Comparison of ENCODE assay signal across 22 mouse cellular contexts in genomic region chr5:151066016-151066415, GRCm38 (mm10).
DNase-seq lines count a peak whose midpoint lies in the region; ATAC-seq and TF ChIP-seq lines count a peak whose summit lies in the region.
"Had no signal": no experiment of that assay in that cellular context is flagged by ENCODE, and none has a peak within 500 bp of the region (broad histone marks: within the 10 kb centered on the region; RNA-seq: fewer than 3 reads in every experiment).

No protein-coding gene starts in this region.

- no peak for ATAC-seq in embryonic facial prominence, embryonic 14.5 days (ENCODE audit: low read depth)
- ATAC-seq: forebrain, embryonic 14.5 days; intestine, embryonic 15.5 days; midbrain, embryonic 16.5 days had no signal

- intact Hi-C loops in left cerebral cortex, adult 2 months (cut with DNase I): loop anchor here (5.0 kb wide), 2 partner anchors 36 to 71 kb away; no protein-coding TSS in a partner anchor
- intact Hi-C loops in left cerebral cortex, postnatal 4 days (cut with DNase I): no loop called here

- H3K27me3 ChIP-seq in embryonic facial prominence, embryonic 14.5 days (replicated peaks; ENCODE audit: control insufficient read depth, insufficient read depth, low read length): no peaks in the 10 kb centered on the region
- no peaks in the 10 kb centered on the region for H3K27me3 ChIP-seq in embryonic facial prominence, embryonic 10.5 days (replicated peaks; ENCODE audit: low read depth, poor library complexity, severe bottlenecking)
- H3K27me3 ChIP-seq: heart, embryonic 13.5 days; hindbrain, embryonic 15.5 days; intestine, embryonic 15.5 days; stomach, embryonic 15.5 days had no signal

- peaks cover 10% of the 10 kb centered on the region for H3K9me3 ChIP-seq in embryonic facial prominence, embryonic 14.5 days (ENCODE audit: control insufficient read depth, low read length)
- peaks cover 10% of the 10 kb centered on the region; the same call in 1 of the 2 replicates for H3K9me3 ChIP-seq in embryonic facial prominence, embryonic 10.5 days
- H3K9me3 ChIP-seq: hindbrain, embryonic 15.5 days; intestine, embryonic 15.5 days; stomach, embryonic 15.5 days had no signal

- TF ChIP-seq CTCF in left cerebral cortex, adult 2 months (IDR thresholded peaks at IDR 0.05): no peak
- no peak for TF ChIP-seq CTCF in embryonic fibroblast, embryonic 13.5 days (IDR thresholded peaks at IDR 0.05; ENCODE audit: borderline replicate concordance, insufficient read depth, low read length)

- no peak overlapping the region for H3K27ac ChIP-seq in embryonic facial prominence, embryonic 14.5 days (replicated peaks; ENCODE audit: low read depth, low read length)
- no peak overlapping the region for H3K27ac ChIP-seq in embryonic facial prominence, embryonic 10.5 days (replicated peaks)
- H3K27ac ChIP-seq in left cerebral cortex, adult 2 months: peak overlapping the region; percentile 34
- peak overlapping the region; percentile 88 for H3K27ac ChIP-seq in embryonic fibroblast, embryonic 13.5 days (ENCODE audit: insufficient read depth, low read length)
- H3K27ac ChIP-seq: hindbrain, embryonic 15.5 days; intestine, embryonic 15.5 days; stomach, embryonic 15.5 days had no signal

- no peak overlapping the region for H3K4me3 ChIP-seq in embryonic facial prominence, embryonic 14.5 days (ENCODE audit: low read depth, low read length)
- H3K4me3 ChIP-seq in embryonic facial prominence, embryonic 10.5 days: no peak overlapping the region
- no peak overlapping the region for H3K4me3 ChIP-seq in left cerebral cortex, adult 2 months
- H3K4me3 ChIP-seq in embryonic fibroblast, embryonic 13.5 days (ENCODE audit: insufficient read depth, low read length): no peak overlapping the region
- H3K4me3 ChIP-seq: erythroblast, embryonic 14.5 days; heart, embryonic 13.5 days; hindbrain, embryonic 15.5 days; intestine, embryonic 15.5 days; stomach, embryonic 15.5 days had no signal

- 69% methylated on average over 5 of the region's 5 CpGs for WGBS in embryonic facial prominence, embryonic 14.5 days
- WGBS in embryonic facial prominence, embryonic 10.5 days: 86% methylated on average over 5 of the region's 5 CpGs

- H3K36me3 ChIP-seq in embryonic facial prominence, embryonic 14.5 days (ENCODE audit: control insufficient read depth, insufficient read depth, low read length): peaks cover 17% of the 10 kb centered on the region
- peaks cover 21% of the 10 kb centered on the region for H3K36me3 ChIP-seq in embryonic facial prominence, embryonic 10.5 days (replicated peaks)
- H3K36me3 ChIP-seq: G1E had no signal

- H3K9ac ChIP-seq in embryonic facial prominence, embryonic 14.5 days (ENCODE audit: low read depth, low read length): no peak overlapping the region
- H3K9ac ChIP-seq: heart, embryonic 13.5 days; hindbrain, embryonic 15.5 days; intestine, embryonic 15.5 days; stomach, embryonic 15.5 days had no signal

- TF ChIP-seq POLR2A in embryonic fibroblast, embryonic 13.5 days (IDR thresholded peaks at IDR 0.05; ENCODE audit: low read depth, low read length): no peak

- H3K4me2 ChIP-seq in embryonic facial prominence, embryonic 14.5 days (ENCODE audit: low read depth, low read length): no peak overlapping the region
- H3K4me2 ChIP-seq: heart, embryonic 13.5 days; hindbrain, embryonic 15.5 days; intestine, embryonic 15.5 days; liver, embryonic 11.5 days; stomach, embryonic 15.5 days had no signal

- peaks cover 10% of the 10 kb centered on the region; the same call in 1 of the 2 replicates for H3K4me1 ChIP-seq in embryonic facial prominence, embryonic 14.5 days (ENCODE audit: control insufficient read depth, insufficient read depth, low read length)
- H3K4me1 ChIP-seq in embryonic facial prominence, embryonic 10.5 days: peaks cover 26% of the 10 kb centered on the region
- H3K4me1 ChIP-seq in embryonic fibroblast, embryonic 13.5 days (ENCODE audit: control insufficient read depth, insufficient read depth, low read length): peaks cover 11% of the 10 kb centered on the region
- H3K4me1 ChIP-seq: hindbrain, embryonic 15.5 days; intestine, embryonic 15.5 days had no signal

- peak; percentile 34 for DNase-seq in embryonic facial prominence, embryonic 14.5 days (ENCODE audit: low spot score)
- no peak for DNase-seq in embryonic facial prominence, embryonic 10.5 days (ENCODE audit: low spot score)
- DNase-seq in left cerebral cortex, adult 2 months (ENCODE audit: extremely low spot score in 1 of 2, low spot score in 2 of 2): no peak
- DNase-seq in left cerebral cortex, postnatal 4 days: no peak
- DNase-seq in 3134 (ENCODE audit: extremely low read depth, insufficient read length, low spot score) (peak; percentile 34), MN1 (ENCODE audit: low spot score) (no peak)
- DNase-seq in kidney, adult 11 months: no peak
- DNase-seq: adrenal gland, postnatal 36 days; cerebellum, postnatal 36 days; heart, postnatal 36 days; right cerebral cortex, postnatal 25 days; thymus, adult 2 months had no signal

Comparison
In these comparisons a context has a peak if more than half of its experiments do, and no peak if none do; other contexts are left out.
1. DNase-seq: peak in embryonic facial prominence, embryonic 14.5 days (single experiment) and 3134 (single experiment); none in embryonic facial prominence, embryonic 10.5 days (single experiment), left cerebral cortex, adult 2 months (0 of 2), left cerebral cortex, postnatal 4 days (single experiment), kidney, adult 11 months (single experiment) and MN1 (single experiment).
2. H3K27ac ChIP-seq: peak in left cerebral cortex, adult 2 months (single experiment) and embryonic fibroblast, embryonic 13.5 days (single experiment); none in embryonic facial prominence, embryonic 14.5 days (single experiment) and embryonic facial prominence, embryonic 10.5 days (single experiment).